Mouse (Mus musculus): Measurements from ENCODE around the gene Lgals1. TPM values are rescaled to one million over a fixed set of nuclear protein-coding genes. Genes with fewer than 3 reads are reported as not detected.

Gene Lgals1
- 1,077 and 1,829 TPM in 2 replicates for polyA plus RNA-seq (2015; fragmentation: Nextera tagmentation; extraction: Ambion mirVana)

DNA sequence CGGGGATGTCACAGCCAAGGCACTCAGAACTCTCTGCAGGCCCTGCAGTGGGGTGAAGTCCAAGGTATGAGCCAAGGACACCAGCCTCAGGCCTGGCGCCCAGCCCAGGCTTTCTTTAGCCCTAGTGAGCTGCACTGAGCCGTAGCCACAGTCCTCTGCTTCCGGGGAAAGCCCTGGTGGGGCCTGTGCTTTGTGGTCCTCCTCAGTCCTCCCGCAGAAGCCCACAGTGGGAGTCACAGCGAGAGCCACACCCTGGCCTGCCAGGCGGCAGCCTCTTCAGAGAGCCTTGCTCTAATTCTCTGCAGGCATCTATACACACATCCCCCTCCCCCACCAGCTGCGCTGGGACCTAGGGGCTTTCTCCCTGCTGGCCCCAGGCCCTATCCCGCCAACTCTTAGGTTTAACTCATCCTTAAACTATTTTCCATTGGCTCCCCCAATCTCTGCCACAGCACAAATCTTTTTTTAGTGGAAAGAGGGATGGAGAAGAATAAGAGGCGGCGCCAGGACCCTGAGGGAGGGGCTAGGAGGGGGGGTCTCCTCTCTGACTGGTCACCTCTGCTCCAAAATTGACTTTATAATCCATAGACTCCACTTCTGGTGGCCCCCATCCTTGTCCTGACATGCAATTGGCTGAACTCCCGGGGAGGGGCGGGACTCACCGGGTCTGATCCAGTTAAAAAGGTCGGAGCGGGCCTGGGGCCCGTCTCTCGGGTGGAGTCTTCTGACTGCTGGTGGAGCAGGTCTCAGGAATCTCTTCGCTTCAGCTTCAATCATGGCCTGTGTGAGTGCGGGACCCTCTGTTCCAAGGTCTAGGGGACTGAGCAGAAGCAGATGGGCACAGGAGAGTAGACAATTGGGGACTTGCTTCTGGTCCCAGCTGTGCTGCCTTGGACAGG, at the start of gene Lgals1:
Lgals1 (plus strand) TSS at position 705 of the 899 bp plus-strand sequence.

GRCm38 (mm10) chr15:78876991-78877809, 49.3 kb upstream of the Lgals1 start, which contains the start of gene Gga1:
TSS of gene Gga1 (plus strand) at chr15:78877190.

GRCm38 (mm10) chr15:78899409-78899739, 27.2 kb upstream of the Lgals1 start, which contains the start of gene Gm49510:
TSS of gene Gm49510 (plus strand) at chr15:78899667.

GRCm38 (mm10) chr15:78899740-78900584, 26.6 kb upstream of the Lgals1 start, which contains the start of gene Sh3bp1:
TSS of gene Sh3bp1 (plus strand) at chr15:78899768.

GRCm38 (mm10) chr15:78913632-78914090, 12.9 kb upstream of the Lgals1 start, which contains the start of gene Pdxp:
TSS of gene Pdxp (plus strand) at chr15:78913919.

GRCm38 (mm10) chr15:78934784-78935320, 8.3 kb downstream of the Lgals1 start, which contains the start of gene Nol12:
TSS of gene Nol12 (plus strand) at chr15:78934933.

DNA sequence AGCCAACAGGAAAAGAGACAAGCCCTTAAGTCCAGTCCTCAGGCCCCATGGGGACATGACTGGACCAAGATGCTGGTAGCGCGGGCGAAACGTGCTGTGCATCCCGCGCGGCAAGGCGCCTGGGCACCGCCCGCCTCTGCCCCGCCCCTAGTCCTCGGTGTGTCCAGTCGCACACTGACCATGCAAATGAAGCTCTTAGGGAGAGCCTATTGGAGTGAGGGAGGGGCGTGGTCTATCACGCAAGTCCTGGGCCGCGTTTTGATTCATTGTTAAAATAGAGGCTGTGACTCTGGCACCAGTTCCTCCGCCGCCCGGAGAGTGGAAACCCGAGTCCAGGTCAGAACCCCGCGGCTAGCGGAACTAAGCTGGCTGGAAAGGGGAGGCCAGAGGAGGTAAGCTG, 21.1 kb downstream of the Lgals1 start, which contains the start of gene Triobp:
Triobp (plus strand) TSS at position 68 of the 400 bp plus-strand sequence.

Small RNAs within 50 kb of the gene (microRNA-seq; reads per million reads assigned to microRNA genes)
- gene Mir6955 (ENCODE audit: borderline replicate concordance, insufficient number of aligned reads), result not detected

Other genes starting within 250 kb of the Lgals1 start
- gene Elfn2, start 208.0 kb upstream of the Lgals1 start, polyA plus RNA-seq (2015; fragmentation: Nextera tagmentation; extraction: Ambion mirVana), result 0.25 and 0.41 TPM in 2 replicates
- 8.0 and 14.8 TPM in 2 replicates for gene Mfng, start 153.2 kb upstream of the Lgals1 start, polyA plus RNA-seq (2015; fragmentation: Nextera tagmentation; extraction: Ambion mirVana)
- 1.8 and 3.0 TPM in 2 replicates for gene Card10, start 123.7 kb upstream of the Lgals1 start, polyA plus RNA-seq (2015; fragmentation: Nextera tagmentation; extraction: Ambion mirVana)
- 26.0 and 39.0 TPM in 2 replicates for gene Cdc42ep1, start 84.1 kb upstream of the Lgals1 start, polyA plus RNA-seq (2015; fragmentation: Nextera tagmentation; extraction: Ambion mirVana)
- gene Lgals2, start 71.2 kb upstream of the Lgals1 start, polyA plus RNA-seq (2015; fragmentation: Nextera tagmentation; extraction: Ambion mirVana), result 5.1 and 5.2 TPM in 2 replicates
- 25.8 and 36.2 TPM in 2 replicates for gene Gga1, start 49.5 kb upstream of the Lgals1 start, polyA plus RNA-seq (2015; fragmentation: Nextera tagmentation; extraction: Ambion mirVana)
- gene Gm49510, start 27.1 kb upstream of the Lgals1 start, polyA plus RNA-seq (2015; fragmentation: Nextera tagmentation; extraction: Ambion mirVana), result 0.10 and 0.24 TPM in 2 replicates
- gene Sh3bp1, start 27.0 kb upstream of the Lgals1 start, polyA plus RNA-seq (2015; fragmentation: Nextera tagmentation; extraction: Ambion mirVana), result 17.5 and 18.7 TPM in 2 replicates
- gene Pdxp, start 12.8 kb upstream of the Lgals1 start, polyA plus RNA-seq (2015; fragmentation: Nextera tagmentation; extraction: Ambion mirVana), result 12.9 and 20.5 TPM in 2 replicates
- gene Nol12, start 8.2 kb downstream of the Lgals1 start, polyA plus RNA-seq (2015; fragmentation: Nextera tagmentation; extraction: Ambion mirVana), result 44.6 and 49.4 TPM in 2 replicates
- 55.0 and 55.2 TPM in 2 replicates for gene Triobp, start 21.0 kb downstream of the Lgals1 start, polyA plus RNA-seq (2015; fragmentation: Nextera tagmentation; extraction: Ambion mirVana)
- gene H1f0, start 101.7 kb downstream of the Lgals1 start, polyA plus RNA-seq (2015; fragmentation: Nextera tagmentation; extraction: Ambion mirVana), result 516 and 524 TPM in 2 replicates
- 0.21 TPM in 1 of 2 replicates, not detected in the other for gene Galr3, start 115.2 kb downstream of the Lgals1 start, polyA plus RNA-seq (2015; fragmentation: Nextera tagmentation; extraction: Ambion mirVana)
- 28.3 and 34.6 TPM in 2 replicates for gene Ankrd54, start 136.2 kb downstream of the Lgals1 start, polyA plus RNA-seq (2015; fragmentation: Nextera tagmentation; extraction: Ambion mirVana)
- gene Eif3l, start 148.5 kb downstream of the Lgals1 start, polyA plus RNA-seq (2015; fragmentation: Nextera tagmentation; extraction: Ambion mirVana), result 96.0 and 149 TPM in 2 replicates
- 7.4 and 8.5 TPM in 2 replicates for gene Micall1, start 182.2 kb downstream of the Lgals1 start, polyA plus RNA-seq (2015; fragmentation: Nextera tagmentation; extraction: Ambion mirVana)
- gene Polr2f, start 214.3 kb downstream of the Lgals1 start, polyA plus RNA-seq (2015; fragmentation: Nextera tagmentation; extraction: Ambion mirVana), result 357 and 410 TPM in 2 replicates
- gene 1700088E04Rik, start 214.5 kb downstream of the Lgals1 start, polyA plus RNA-seq (2015; fragmentation: Nextera tagmentation; extraction: Ambion mirVana), result 14.0 and 14.2 TPM in 2 replicates
- 7.2 and 8.5 TPM in 2 replicates for gene Sox10, start 238.5 kb downstream of the Lgals1 start, polyA plus RNA-seq (2015; fragmentation: Nextera tagmentation; extraction: Ambion mirVana)

Data from adrenal gland, postnatal 0 days (tissue).